Mouse (Mus musculus) C2C12 (cell line): ENCODE results near the gene Vtn. TPM values are rescaled to one million over a fixed set of nuclear protein-coding genes. Genes with fewer than 3 reads are reported as not detected.

Experiments
- H3K27me3 ChIP-seq: one replicate; pipeline ENCODE4 v1.6.1; 2011; ENCODE audit not compliant: control insufficient read depth, insufficient read depth, insufficient read length
- H3K36me3 ChIP-seq: one replicate; pipeline ENCODE4 v1.6.1; 2011; ENCODE audit not compliant: control insufficient read depth, insufficient read depth
- H3K4me3 ChIP-seq: one replicate; pipeline ENCODE4 v1.5.1; 2011; ENCODE audit warnings: mild to moderate bottlenecking, control low read depth; ENCODE audit not compliant: poor library complexity, insufficient read depth, severe bottlenecking
- H3K79me2 ChIP-seq: one replicate; pipeline ENCODE4 v1.6.1; 2011; ENCODE audit not compliant: control insufficient read depth, insufficient read depth
- H3K79me3 ChIP-seq: one replicate; pipeline ENCODE4 v1.6.1; 2011; ENCODE audit warnings: low read depth, control low read depth
- H3ac ChIP-seq: one replicate; pipeline ENCODE3; 2011; ENCODE audit warnings: low read depth; ENCODE audit not compliant: control insufficient read depth, insufficient read length
- CEBPB ChIP-seq: IDR thresholded peaks from one replicate; pipeline ENCODE4 v1.6.1; 2011; ENCODE audit warnings: low read depth, mild to moderate bottlenecking, control low read depth, moderate library complexity
- CTCF ChIP-seq: IDR thresholded peaks from one replicate; pipeline ENCODE4 v1.5.1; 2011; ENCODE audit not compliant: control insufficient read depth, insufficient read depth, insufficient read length
- FOSL1 ChIP-seq: IDR thresholded peaks from one replicate; pipeline ENCODE4 v1.8.0; 2011; ENCODE audit warnings: mild to moderate bottlenecking, low read length; ENCODE audit not compliant: poor library complexity, insufficient read depth, severe bottlenecking
- MAX ChIP-seq: IDR thresholded peaks from one replicate; pipeline ENCODE4 v1.6.1; 2011; ENCODE audit warnings: mild to moderate bottlenecking, control low read depth
- MYOD1 ChIP-seq: IDR thresholded peaks from one replicate; pipeline ENCODE4 v1.6.1; 2011; ENCODE audit warnings: low read depth; ENCODE audit not compliant: control insufficient read depth, insufficient read length
- MYOG ChIP-seq: IDR thresholded peaks from one replicate; pipeline ENCODE4 v1.6.1; 2011; ENCODE audit not compliant: control insufficient read depth, insufficient read length; ENCODE audit errors: extremely low read depth
- USF1 ChIP-seq: IDR thresholded peaks from one replicate; pipeline ENCODE4 v1.6.1; 2011; ENCODE audit warnings: low read depth, mild to moderate bottlenecking, control low read depth, moderate library complexity
- polyA plus RNA-seq: library from polyadenylated mRNA; unstranded; fragments of >200 nt; fragmentation: generic; extraction: Trizol; gene quantifications from one replicate; pipeline ENCODE4 v1.2.1, GENCODE M21; 2012; ENCODE audit warnings: missing spikeins

Gene Vtn
- polyA plus RNA-seq, 1 experiment: not detected

DNA sequence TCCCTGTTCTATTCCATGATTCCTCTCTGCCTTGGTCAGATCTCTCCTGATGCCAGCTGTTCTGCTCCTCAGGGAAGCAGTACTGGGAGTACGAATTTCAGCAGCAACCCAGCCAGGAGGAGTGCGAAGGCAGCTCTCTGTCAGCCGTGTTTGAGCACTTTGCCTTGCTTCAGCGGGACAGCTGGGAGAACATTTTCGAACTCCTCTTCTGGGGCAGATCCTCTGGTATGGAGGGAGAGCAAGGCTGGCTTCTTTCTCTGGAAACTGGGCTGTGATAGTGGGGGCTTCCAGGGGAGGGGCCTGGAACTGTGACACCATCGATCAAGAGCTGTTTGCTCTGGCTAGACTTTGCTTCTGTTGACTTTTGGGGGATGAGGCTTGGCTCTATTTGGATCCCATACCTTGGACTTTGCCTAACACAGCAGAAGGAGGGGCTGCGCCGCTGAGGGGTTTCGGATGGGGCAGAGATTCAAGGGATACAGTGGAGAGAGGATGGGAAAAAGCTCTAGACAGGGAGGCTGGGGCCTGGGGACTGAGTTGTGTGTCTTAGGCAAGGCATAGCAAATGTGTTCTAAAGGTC is 1.8 kb downstream of the Vtn start:
- Histone ChIP-seq H3K79me2 (no peaks in the 10 kb centered on the region), H3K79me3 (no peaks in the 10 kb centered on the region), H3K36me3 (no peaks in the 10 kb centered on the region), H3K27me3 (peaks cover 29% of the 10 kb centered on the region), H3ac (no peak overlapping the region), H3K4me3 (no peak overlapping the region)
- no peak for TF ChIP-seq CTCF
- TF ChIP-seq MYOG: no peak
- TF ChIP-seq MAX: no peak
- no peak for TF ChIP-seq MYOD1
- no peak for TF ChIP-seq CEBPB
- no peak for TF ChIP-seq USF1
- TF ChIP-seq FOSL1: no peak

DNA sequence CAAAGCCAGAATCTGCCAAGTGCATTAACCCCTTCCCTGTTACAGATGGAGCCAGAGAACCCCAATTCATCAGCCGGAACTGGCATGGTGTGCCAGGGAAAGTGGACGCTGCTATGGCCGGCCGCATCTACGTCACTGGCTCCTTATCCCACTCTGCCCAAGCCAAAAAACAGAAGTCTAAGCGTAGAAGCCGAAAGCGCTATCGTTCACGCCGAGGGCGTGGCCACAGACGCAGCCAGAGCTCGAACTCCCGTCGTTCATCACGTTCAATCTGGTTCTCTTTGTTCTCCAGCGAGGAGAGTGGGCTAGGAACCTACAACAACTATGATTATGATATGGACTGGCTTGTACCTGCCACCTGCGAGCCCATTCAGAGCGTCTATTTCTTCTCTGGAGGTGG is 2.6 kb downstream of the Vtn start:
- TF ChIP-seq CTCF (no peak), MAX (no peak), MYOD1 (no peak)
- Histone ChIP-seq H3K79me3 (no peaks in the 10 kb centered on the region), H3K4me3 (no peak overlapping the region), H3K36me3 (peaks cover 4% of the 10 kb centered on the region), H3K27me3 (peaks cover 29% of the 10 kb centered on the region), H3ac (no peak overlapping the region), H3K79me2 (no peaks in the 10 kb centered on the region)

GRCm38 (mm10) chr11:78502909-78503650 is 4.2 kb downstream of the Vtn start, which contains the start of gene Sebox:
TSS of gene Sebox (plus strand) at chr11:78503447.
- no peak within 1 kb of the TSS for H3ac ChIP-seq
- no peaks in the 10 kb centered on the region for H3K79me3 ChIP-seq
- TF ChIP-seq CTCF (no peak), MAX (no peak), FOSL1 (no peak), MYOG (no peak), USF1 (no peak), MYOD1 (no peak), CEBPB (no peak)
- H3K27me3 ChIP-seq: peaks cover 29% of the 10 kb centered on the region
- no peak within 1 kb of the TSS for H3K4me3 ChIP-seq
- no peaks in the 10 kb centered on the region for H3K79me2 ChIP-seq
- H3K36me3 ChIP-seq: peaks cover 19% of the 10 kb centered on the region

GRCm38 (mm10) chr11:78505430-78505829 is 6.5 kb downstream of the Vtn start:
- Histone ChIP-seq H3K4me3 (no peak overlapping the region), H3K79me3 (no peaks in the 10 kb centered on the region), H3K79me2 (no peaks in the 10 kb centered on the region), H3K36me3 (peaks cover 35% of the 10 kb centered on the region), H3K27me3 (peaks cover 12% of the 10 kb centered on the region), H3ac (no peak overlapping the region)
- TF ChIP-seq CEBPB (no peak), FOSL1 (no peak), MAX (no peak), MYOG (no peak), MYOD1 (no peak), CTCF (no peak), USF1 (no peak)

DNA sequence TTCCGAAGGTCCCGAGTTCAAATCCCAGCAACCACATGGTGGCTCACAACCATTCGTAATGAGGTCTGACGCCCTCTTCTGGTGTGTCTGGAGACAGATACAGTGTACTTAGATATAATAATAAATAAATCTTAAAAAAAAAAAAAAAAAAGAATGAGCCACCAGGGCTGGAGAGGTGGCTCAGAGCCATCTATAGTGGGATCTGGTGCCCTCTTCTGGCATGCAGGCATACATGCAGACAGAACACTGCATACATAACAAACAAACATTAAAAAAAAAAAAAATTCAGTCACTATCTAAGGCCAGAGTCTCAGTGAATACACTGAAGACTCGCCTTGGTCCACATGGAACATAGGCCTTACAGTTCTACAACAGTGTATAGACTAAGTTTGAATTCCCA is 10.3 kb downstream of the Vtn start:
- H3K27me3 ChIP-seq: no peaks in the 10 kb centered on the region
- no peak overlapping the region for H3K4me3 ChIP-seq
- H3K79me2 ChIP-seq: peaks cover 37% of the 10 kb centered on the region
- H3ac ChIP-seq: no peak overlapping the region
- H3K79me3 ChIP-seq: peaks cover 18% of the 10 kb centered on the region
- no peak for TF ChIP-seq CEBPB
- TF ChIP-seq MAX: no peak
- no peak for TF ChIP-seq FOSL1
- TF ChIP-seq MYOD1: no peak
- TF ChIP-seq CTCF: no peak
- no peak for TF ChIP-seq USF1
- no peak for TF ChIP-seq MYOG
- peaks cover 45% of the 10 kb centered on the region for H3K36me3 ChIP-seq
